Mouse (Mus musculus): Measurements from ENCODE around the gene Suco. TPM values are rescaled to one million over a fixed set of nuclear protein-coding genes. Genes with fewer than 3 reads are reported as not detected.

Gene Suco
- polyA plus RNA-seq, 1 experiment from 2014 or later = 23.5 TPM

- no peak for ATAC-seq
- H3K9ac ChIP-seq (replicated peaks) = no peak overlapping the region
- no peaks in the 10 kb centered on the region for H3K27me3 ChIP-seq
- H3K27ac ChIP-seq = no peak overlapping the region
- no peaks in the 10 kb centered on the region for H3K9me3 ChIP-seq
- WGBS = 92% methylated on average over 12 of the region's 12 CpGs
- no peaks in the 10 kb centered on the region for H3K4me1 ChIP-seq (replicated peaks)
- no peak overlapping the region for H3K4me2 ChIP-seq (replicated peaks)
- H3K4me3 ChIP-seq (replicated peaks) = no peak overlapping the region
- H3K36me3 ChIP-seq = no peaks in the 10 kb centered on the region
These were observed 11.3 kb upstream of the Suco start for GRCm38 (mm10) chr1:161887679-161888260.

DNA sequence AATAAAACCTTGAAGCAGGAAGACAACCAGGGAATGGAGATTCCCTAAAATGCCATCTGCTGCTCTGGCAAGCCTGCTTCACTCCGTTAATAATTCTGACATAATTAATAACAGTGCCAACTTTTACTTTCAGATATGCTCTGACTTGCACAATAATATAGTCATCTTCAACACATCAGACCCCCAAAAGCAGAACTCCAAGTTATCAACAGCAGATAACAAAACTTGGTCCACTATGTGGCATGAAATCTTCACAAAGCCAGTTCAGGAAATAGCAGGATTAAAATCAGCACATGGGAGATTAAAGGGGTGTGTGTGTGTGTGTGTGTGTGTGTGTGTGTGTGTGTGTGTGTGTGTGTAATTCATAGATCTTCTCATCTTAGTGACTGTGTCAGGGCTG lies 9.3 kb upstream of the Suco start:
- no peak overlapping the region for H3K4me3 ChIP-seq (replicated peaks)
- H3K36me3 ChIP-seq = no peaks in the 10 kb centered on the region
- H3K27ac ChIP-seq = no peak overlapping the region
- no peaks in the 10 kb centered on the region for H3K4me1 ChIP-seq (replicated peaks)
- H3K27me3 ChIP-seq = no peaks in the 10 kb centered on the region
- no peak overlapping the region for H3K9ac ChIP-seq (replicated peaks)
- WGBS = 78% methylated on average over 1 of the region's 1 CpGs
- ATAC-seq = no peak
- H3K9me3 ChIP-seq = no peaks in the 10 kb centered on the region
- no peak overlapping the region for H3K4me2 ChIP-seq (replicated peaks)

- H3K27me3 ChIP-seq = no peaks in the 10 kb centered on the region
- 20% methylated on average over 5 of the region's 5 CpGs for whole genome bisulfite sequencing
- peak overlapping the region; percentile 63 for H3K4me2 ChIP-seq (replicated peaks)
- peak overlapping the region; percentile 44; the same call in 1 of the 2 replicates for H3K9ac ChIP-seq (replicated peaks)
- H3K36me3 ChIP-seq = no peaks in the 10 kb centered on the region
- no peak for ATAC-seq
- peak overlapping the region; percentile 2; the same call in 1 of the 2 replicates for H3K27ac ChIP-seq
- H3K4me1 ChIP-seq (replicated peaks) = peaks cover 30% of the 10 kb centered on the region
- no peaks in the 10 kb centered on the region for H3K9me3 ChIP-seq
- peak overlapping the region; percentile 88 for H3K4me3 ChIP-seq (replicated peaks)
These were observed 1.2 kb upstream of the Suco start for GRCm38 (mm10) chr1:161877580-161878142.

DNA sequence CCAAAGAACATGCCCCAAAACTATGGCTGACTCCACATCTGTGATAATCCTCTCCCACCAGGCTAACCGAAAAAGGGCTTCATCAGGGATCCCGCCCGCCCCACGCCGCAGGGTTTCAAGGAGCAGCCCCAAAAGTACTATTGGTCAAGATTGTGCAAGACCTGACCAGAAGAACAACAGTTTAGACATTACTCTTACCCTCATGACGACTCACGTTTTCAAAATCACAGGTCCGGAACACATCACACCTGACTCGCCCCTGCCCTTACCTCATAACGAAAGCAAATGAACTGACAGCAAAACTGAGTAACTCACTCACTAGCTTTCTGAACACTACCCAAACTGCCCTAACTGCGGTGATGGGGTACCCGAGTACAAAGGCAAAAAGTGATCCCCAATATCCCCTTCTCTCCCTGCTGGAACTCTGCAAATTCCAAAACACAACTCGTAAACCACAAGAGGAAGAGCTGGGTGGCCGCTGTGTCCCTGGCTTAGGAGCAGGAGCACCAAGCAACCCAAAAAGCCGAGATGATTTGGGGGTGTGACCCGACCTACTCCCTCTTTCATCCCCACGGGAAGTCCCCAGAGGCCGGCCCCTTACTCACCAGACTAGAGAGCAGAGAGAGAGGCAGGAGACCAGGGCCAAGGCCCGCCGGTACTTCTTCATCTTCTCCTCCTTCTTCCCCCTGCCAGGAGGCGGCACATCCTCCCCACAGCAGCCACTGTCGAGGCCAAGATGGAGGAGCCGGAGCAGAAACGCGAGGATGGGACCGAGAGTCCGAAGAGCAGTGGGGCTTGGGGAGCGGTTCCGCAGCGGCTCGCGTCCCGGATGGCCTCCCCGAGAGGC lies 553 bp downstream of the Suco start:
- peak overlapping the region; percentile 92 for H3K9ac ChIP-seq (replicated peaks)
- H3K9me3 ChIP-seq = no peaks in the 10 kb centered on the region
- H3K27ac ChIP-seq = peak overlapping the region; percentile 99
- WGBS = under 1% methylated on average over 34 of the region's 34 CpGs
- ATAC-seq = no peak; the same call in 1 of the 2 replicates
- H3K4me3 ChIP-seq (replicated peaks) = peak overlapping the region; percentile 88
- peak overlapping the region; percentile 86 for H3K4me2 ChIP-seq (replicated peaks)
- H3K27me3 ChIP-seq = no peaks in the 10 kb centered on the region
- peaks cover 30% of the 10 kb centered on the region for H3K4me1 ChIP-seq (replicated peaks)
- no peaks in the 10 kb centered on the region for H3K36me3 ChIP-seq

GRCm38 (mm10) chr1:161869422-161869821 lies 7.1 kb downstream of the Suco start:
- Histone ChIP-seq H3K9me3 (no peaks in the 10 kb centered on the region), H3K4me3 (replicated peaks) (no peak overlapping the region), H3K9ac (replicated peaks) (no peak overlapping the region), H3K4me1 (replicated peaks) (peaks cover 13% of the 10 kb centered on the region), H3K27ac (no peak overlapping the region), H3K27me3 (no peaks in the 10 kb centered on the region), H3K36me3 (no peaks in the 10 kb centered on the region), H3K4me2 (replicated peaks) (no peak overlapping the region)
- WGBS = 91% methylated on average over 1 of the region's 1 CpGs
- ATAC-seq = no peak

DNA sequence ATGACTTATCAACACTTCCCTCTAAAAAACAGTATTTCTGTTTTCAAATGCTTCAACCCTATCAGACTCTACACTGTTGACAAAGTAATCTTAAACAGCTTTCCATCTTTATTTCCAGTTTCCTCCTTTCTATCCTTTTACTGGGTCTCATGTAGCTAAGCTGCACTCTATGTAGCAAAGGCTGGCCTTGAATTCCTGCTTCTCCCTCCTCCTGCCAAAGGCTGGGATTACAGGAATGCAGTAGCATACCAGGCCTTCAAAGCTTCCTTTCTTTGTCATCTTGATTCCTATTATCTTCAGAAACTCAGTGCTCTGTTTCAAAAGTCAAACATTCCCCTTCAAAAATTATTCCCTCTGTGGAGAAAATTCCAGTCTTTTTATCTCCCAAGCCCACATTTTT lies 8.1 kb downstream of the Suco start:
- Histone ChIP-seq H3K4me3 (replicated peaks) (no peak overlapping the region), H3K9me3 (no peaks in the 10 kb centered on the region), H3K27me3 (no peaks in the 10 kb centered on the region), H3K4me1 (replicated peaks) (0 out of 2 replicates have a peak, but pooled peaks cover 4% of the 10 kb centered on the region), H3K27ac (no peak overlapping the region), H3K9ac (replicated peaks) (no peak overlapping the region), H3K36me3 (no peaks in the 10 kb centered on the region), H3K4me2 (replicated peaks) (no peak overlapping the region)
- ATAC-seq = no peak

- 87% methylated on average over 2 of the region's 2 CpGs for WGBS
- Histone ChIP-seq H3K9ac (replicated peaks) (no peak overlapping the region), H3K4me2 (replicated peaks) (no peak overlapping the region), H3K27me3 (no peaks in the 10 kb centered on the region), H3K4me3 (replicated peaks) (no peak overlapping the region), H3K36me3 (no peaks in the 10 kb centered on the region), H3K4me1 (replicated peaks) (0 out of 2 replicates have a peak, but pooled peaks cover 4% of the 10 kb centered on the region), H3K27ac (no peak overlapping the region), H3K9me3 (no peaks in the 10 kb centered on the region)
- ATAC-seq = no peak
These were observed 12.7 kb downstream of the Suco start for GRCm38 (mm10) chr1:161863742-161864141.

DNA sequence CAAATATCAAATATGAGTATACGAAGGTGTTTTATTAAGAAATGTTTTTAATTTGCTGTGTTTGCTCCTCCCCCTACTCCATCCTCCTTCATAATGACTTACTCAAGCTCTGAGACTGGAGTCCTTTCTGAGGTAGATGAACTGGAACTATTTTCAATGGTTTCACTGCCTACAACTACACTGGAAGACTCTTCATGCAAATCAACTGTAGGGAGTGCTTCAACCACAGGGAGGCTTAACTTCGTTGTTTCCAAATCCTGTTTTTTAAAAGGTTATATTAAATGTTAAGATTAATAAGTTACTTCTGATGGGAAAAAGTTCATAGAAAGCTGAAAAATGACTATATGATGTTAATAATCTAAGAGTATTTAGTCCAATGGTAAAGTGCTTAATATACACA lies 17.2 kb downstream of the Suco start:
- Histone ChIP-seq H3K36me3 (peaks cover 10% of the 10 kb centered on the region), H3K4me3 (replicated peaks) (no peak overlapping the region), H3K27me3 (no peaks in the 10 kb centered on the region), H3K9ac (replicated peaks) (no peak overlapping the region), H3K27ac (no peak overlapping the region), H3K4me2 (replicated peaks) (no peak overlapping the region), H3K4me1 (replicated peaks) (no peaks in the 10 kb centered on the region), H3K9me3 (no peaks in the 10 kb centered on the region)
- no peak for ATAC-seq
- 92% methylated on average over 2 of the region's 2 CpGs for WGBS

DNA sequence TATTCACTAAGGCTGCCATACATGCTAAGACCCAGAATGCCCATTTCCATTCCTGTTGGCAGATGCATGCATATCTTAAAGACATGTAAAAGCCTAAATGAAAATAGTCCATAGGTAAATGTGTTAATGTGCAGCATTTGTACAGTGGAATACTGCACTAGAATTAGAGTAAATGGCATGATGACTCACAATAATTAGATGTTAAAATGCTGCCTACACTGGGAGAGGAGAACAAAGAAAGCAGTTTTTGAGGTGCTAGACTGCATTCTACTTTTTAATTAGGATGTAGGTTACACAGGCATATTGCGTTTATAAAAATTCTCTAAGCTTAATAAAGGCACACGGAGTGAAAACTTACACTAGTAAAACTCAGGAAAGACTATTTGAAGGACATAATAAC lies 49.8 kb downstream of the Suco start:
- WGBS = 94% methylated on average over 2 of the region's 2 CpGs
- H3K9ac ChIP-seq (replicated peaks) = no peak overlapping the region
- H3K27ac ChIP-seq = no peak overlapping the region
- no peak overlapping the region for H3K4me3 ChIP-seq (replicated peaks)
- H3K27me3 ChIP-seq = no peaks in the 10 kb centered on the region
- H3K4me1 ChIP-seq (replicated peaks) = no peaks in the 10 kb centered on the region
- H3K4me2 ChIP-seq (replicated peaks) = no peak overlapping the region
- H3K9me3 ChIP-seq = no peaks in the 10 kb centered on the region
- no peak for ATAC-seq
- H3K36me3 ChIP-seq = peaks cover 27% of the 10 kb centered on the region

GRCm38 (mm10) chr1:161809428-161809827 lies 67.1 kb downstream of the Suco start:
- H3K27me3 ChIP-seq = no peaks in the 10 kb centered on the region
- ATAC-seq = no peak
- no peaks in the 10 kb centered on the region for H3K36me3 ChIP-seq
- H3K4me3 ChIP-seq (replicated peaks) = no peak overlapping the region
- H3K9me3 ChIP-seq = no peaks in the 10 kb centered on the region
- H3K4me2 ChIP-seq (replicated peaks) = no peak overlapping the region
- no peak overlapping the region for H3K27ac ChIP-seq
- H3K4me1 ChIP-seq (replicated peaks) = no peaks in the 10 kb centered on the region
- H3K9ac ChIP-seq (replicated peaks) = no peak overlapping the region
- WGBS = 91% methylated on average over 5 of the region's 5 CpGs

DNA sequence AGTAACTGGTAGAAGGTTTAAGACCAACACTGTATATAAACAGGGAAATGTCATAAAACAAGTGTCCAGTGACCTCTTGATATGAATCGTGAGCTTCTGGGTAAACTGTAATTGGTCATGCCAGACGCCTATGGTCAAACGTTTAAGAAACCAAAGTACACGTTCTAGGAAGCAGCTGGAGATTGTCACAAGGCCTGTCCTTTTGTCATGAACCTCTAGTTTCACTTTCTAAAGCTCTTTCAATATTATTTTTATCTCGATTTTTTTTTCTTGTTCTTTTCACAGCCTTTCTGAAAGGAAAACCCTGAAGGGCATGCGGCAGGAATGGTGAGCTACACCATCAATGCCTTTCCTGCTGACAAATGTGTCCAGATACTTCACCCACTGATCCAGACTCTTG lies 67.5 kb downstream of the Suco start:
- H3K36me3 ChIP-seq = no peaks in the 10 kb centered on the region
- H3K4me1 ChIP-seq (replicated peaks) = no peaks in the 10 kb centered on the region
- no peak for ATAC-seq
- no peaks in the 10 kb centered on the region for H3K9me3 ChIP-seq
- H3K27me3 ChIP-seq = no peaks in the 10 kb centered on the region
- no peak overlapping the region for H3K9ac ChIP-seq (replicated peaks)
- H3K4me3 ChIP-seq (replicated peaks) = no peak overlapping the region
- no peak overlapping the region for H3K4me2 ChIP-seq (replicated peaks)
- WGBS = 82% methylated on average over 6 of the region's 6 CpGs
- no peak overlapping the region for H3K27ac ChIP-seq

DNA sequence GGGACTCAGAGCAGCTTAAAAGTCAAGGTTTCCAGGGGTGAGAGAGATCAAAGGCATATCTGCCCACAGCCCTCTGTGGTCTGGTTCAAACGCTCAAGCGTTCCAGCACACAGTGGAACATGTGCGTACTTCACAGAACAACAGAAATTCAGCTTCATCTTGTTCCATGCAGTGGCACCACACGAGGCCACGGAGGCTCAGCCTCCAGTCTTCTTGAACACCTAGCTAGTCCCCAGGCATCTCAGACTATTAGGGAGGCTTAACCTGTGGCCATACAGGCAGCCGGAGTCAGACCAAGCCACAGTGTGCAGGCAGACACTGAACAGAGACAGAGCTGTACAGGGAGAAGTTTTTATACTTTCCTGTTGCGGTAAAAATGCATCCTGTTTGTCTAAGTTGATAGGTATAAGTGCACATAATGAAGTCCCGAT lies 71.9 kb downstream of the Suco start:
- WGBS = 86% methylated on average over 8 of the region's 8 CpGs
- Histone ChIP-seq H3K4me2 (replicated peaks) (no peak overlapping the region), H3K4me3 (replicated peaks) (no peak overlapping the region), H3K27ac (no peak overlapping the region), H3K27me3 (no peaks in the 10 kb centered on the region), H3K9me3 (no peaks in the 10 kb centered on the region), H3K4me1 (replicated peaks) (no peaks in the 10 kb centered on the region), H3K36me3 (no peaks in the 10 kb centered on the region), H3K9ac (replicated peaks) (no peak overlapping the region)
- no peak for ATAC-seq
